Mouse (Mus musculus) retina, adult 2 months (tissue): ENCODE measurements at regions not wholly inside any gene's neighbourhood (a gene's known extent, or its start where the extent isn't known, plus 50 kb on each side); places are given as distances from the start of the nearest gene placed in this dataset.

ENCODE experiments used
- DNase-seq: peaks from one replicate; pipeline ENCODE4 v3.0.0-alpha.2; 2012; ENCODE audit warnings: low read depth, low spot score

GRCm38 (mm10) chr14:95493154-95493553 lies 387.9 kb upstream of the 4921530L21Rik start:
- no peak for DNase-seq

- DNase-seq, result no peak
Observed at GRCm38 (mm10) chr14:95493958-95494357, 387.1 kb upstream of the 4921530L21Rik start.

GRCm38 (mm10) chr14:95515072-95515471 lies 366.0 kb upstream of the 4921530L21Rik start:
- DNase-seq, result no peak

- DNase-seq, result no peak
Observed at GRCm38 (mm10) chr14:95518837-95519236, 362.2 kb upstream of the 4921530L21Rik start.

GRCm38 (mm10) chr14:95543863-95544262 lies 337.2 kb upstream of the 4921530L21Rik start:
- no peak for DNase-seq

- DNase-seq, result no peak
Observed at GRCm38 (mm10) chr14:95591075-95591474, 290.0 kb upstream of the 4921530L21Rik start.

GRCm38 (mm10) chr14:95596385-95596784 lies 284.7 kb upstream of the 4921530L21Rik start:
- DNase-seq, result no peak

GRCm38 (mm10) chr14:95645980-95646379 lies 235.1 kb upstream of the 4921530L21Rik start:
- DNase-seq, result no peak

- DNase-seq, result no peak
Observed at GRCm38 (mm10) chr14:95659552-95659951, 221.5 kb upstream of the 4921530L21Rik start.

GRCm38 (mm10) chr14:95660862-95661261 lies 220.2 kb upstream of the 4921530L21Rik start:
- no peak for DNase-seq

GRCm38 (mm10) chr14:95661416-95661815 lies 219.6 kb upstream of the 4921530L21Rik start:
- no peak for DNase-seq

- DNase-seq, result no peak
Observed at GRCm38 (mm10) chr14:95687448-95687847, 193.6 kb upstream of the 4921530L21Rik start.

GRCm38 (mm10) chr14:95688611-95689010 lies 192.4 kb upstream of the 4921530L21Rik start:
- no peak for DNase-seq

- no peak for DNase-seq
Observed at GRCm38 (mm10) chr14:95726082-95726481, 155.0 kb upstream of the 4921530L21Rik start.

GRCm38 (mm10) chr14:95775737-95776136 lies 105.3 kb upstream of the 4921530L21Rik start:
- DNase-seq, result no peak

GRCm38 (mm10) chr14:95777439-95777838 lies 103.6 kb upstream of the 4921530L21Rik start:
- peak; percentile 6 for DNase-seq
